Mouse (Mus musculus): ENCODE data around the gene Zfp354c. TPM values are rescaled to one million over a fixed set of nuclear protein-coding genes. Genes with fewer than 3 reads are reported as not detected.
A peak's percentile ranks its signal among the peaks of the same experiment; 100 is the strongest.

Zfp354c gene
- total RNA-seq (2021), result 10 to 100 TPM; 63.3 to 63.8 TPM

DNA sequence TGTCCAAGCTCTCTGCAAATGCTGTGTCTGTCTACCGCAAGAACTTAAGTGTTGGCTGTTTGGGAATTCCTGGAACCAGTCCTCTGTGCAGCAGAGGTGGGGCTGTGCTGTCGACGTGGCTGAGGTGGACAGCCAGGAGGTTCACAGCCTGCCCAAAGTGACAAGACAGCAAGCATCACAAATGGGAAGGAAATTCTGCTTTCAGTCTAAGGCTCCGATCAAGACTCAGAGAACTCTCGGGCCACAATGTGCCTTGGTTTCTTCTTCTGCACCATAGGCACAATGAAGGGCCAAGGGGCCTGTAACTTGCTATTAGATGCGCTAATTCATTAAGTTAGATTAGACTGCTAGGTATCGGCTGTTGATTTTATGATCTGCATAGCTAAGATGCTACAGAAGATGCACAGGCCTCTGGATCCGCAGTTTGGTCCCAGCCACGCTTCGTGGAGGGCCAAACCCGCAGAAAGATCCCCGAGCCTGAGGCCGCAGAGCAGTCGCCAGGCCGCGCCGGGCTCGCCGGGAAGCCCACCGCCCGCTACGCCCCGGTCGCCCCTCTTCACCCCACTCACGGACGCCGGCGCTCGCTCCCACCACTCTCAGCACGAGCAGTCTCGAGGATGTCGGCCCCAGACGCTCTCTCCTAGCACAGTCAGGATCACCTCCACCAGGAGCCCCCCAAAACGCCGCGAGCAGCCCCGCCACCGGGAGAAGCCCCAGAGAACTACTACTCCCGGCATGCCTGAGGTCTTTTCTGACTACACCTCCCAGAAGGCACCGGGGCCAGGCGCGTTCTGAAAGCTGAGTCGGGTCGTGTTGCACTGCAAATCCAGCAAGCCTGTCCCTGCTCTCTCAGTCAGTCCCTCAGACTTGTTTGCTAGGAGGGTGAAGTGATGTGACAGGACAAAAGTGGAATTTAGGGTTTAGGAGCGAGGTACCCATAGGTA lies at the start of gene Zfp354c:
Zfp354c (minus strand) TSS at position 715 of the 944 bp plus-strand sequence.
- DNase-seq (ENCODE audit: extremely low spot score in 1 of 2, low spot score in 2 of 2), result peak; percentile 90
- intact Hi-C loops (cut with DNase I), result no loop called here

DNA sequence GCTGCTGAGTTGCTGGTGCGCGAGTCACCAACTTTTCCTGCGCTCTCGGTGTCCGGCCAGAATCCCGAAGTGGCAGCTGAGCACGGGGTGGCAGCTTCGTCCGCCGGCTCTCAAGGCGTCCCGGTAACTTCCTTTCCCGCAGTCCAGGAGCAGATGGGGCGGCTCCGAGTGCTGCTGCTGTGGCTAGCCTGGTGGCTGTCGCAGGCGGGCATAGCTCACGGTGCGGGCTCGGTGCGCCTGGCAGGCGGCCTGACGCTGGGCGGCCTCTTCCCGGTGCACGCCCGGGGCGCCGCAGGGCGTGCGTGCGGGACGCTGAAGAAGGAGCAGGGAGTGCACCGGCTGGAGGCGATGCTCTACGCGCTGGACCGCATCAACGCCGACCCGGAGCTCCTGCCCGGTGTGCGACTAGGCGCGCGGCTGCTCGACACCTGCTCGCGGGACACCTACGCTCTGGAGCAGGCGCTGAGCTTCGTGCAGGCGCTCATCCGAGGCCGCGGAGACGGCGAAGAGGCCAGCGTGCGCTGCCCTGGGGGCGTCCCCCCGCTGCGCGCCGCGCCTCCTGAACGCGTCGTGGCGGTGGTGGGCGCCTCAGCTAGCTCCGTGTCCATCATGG lies 23.6 kb upstream of the Zfp354c start:
- DNase-seq (ENCODE audit: extremely low spot score in 1 of 2, low spot score in 2 of 2), result peak in 1 of 2 experiments; percentile 34
- intact Hi-C loops (cut with DNase I), result no loop called here

DNA sequence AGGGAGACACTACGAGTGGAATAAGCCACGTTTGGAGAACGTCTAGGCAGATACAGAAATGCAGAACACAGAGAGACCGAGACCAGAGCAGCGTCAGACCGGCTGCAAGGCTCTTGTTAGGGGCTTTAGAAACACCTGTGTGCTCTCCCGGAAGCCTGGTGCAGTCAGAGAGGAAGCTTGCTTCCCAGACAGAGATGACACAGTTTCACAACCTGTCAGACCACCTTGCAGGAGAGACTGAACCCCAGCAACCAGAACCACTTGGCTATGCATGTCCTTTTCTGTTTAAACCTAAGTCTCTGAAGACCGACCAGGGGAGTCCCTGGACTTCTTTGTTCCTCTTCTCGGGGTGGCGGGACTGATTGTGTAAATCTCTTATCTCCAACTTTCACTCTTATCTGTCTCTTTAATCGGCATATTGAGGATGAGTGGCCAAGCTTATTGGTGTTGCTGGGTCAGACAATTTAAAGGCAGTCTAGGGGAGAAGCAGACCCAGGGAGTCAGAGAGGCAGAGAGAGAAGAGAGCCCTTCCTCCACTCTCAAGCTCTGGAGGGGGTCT lies 22.7 kb upstream of the Zfp354c start, which contains the start of gene Grm6:
Grm6 (plus strand) TSS at position 509 of the 559 bp plus-strand sequence.
- intact Hi-C loops (cut with DNase I), result no loop called here
- no peak for DNase-seq (ENCODE audit: extremely low spot score in 1 of 2, low spot score in 2 of 2)

DNA sequence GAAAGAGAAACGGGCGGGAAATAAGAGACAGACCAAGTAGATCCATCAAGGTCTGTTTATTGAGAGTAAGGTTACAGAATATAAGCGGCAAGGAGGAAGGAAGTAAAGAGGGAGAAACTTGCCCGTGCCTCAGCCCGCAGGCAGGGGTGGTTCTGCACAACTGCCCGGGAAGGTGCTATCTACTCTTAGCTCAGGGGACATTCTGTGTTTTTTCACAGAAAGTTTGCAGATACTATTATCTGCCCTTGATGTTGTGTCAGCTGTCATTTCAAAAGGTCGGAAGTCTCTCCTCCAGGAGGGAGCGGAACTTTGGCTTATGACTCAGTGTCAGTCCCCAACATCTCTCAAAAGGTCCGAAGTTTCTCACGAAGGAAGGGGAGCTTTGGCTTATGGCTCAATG lies 21.8 kb upstream of the Zfp354c start:
- intact Hi-C loops (cut with DNase I), result no loop called here
- DNase-seq (ENCODE audit: extremely low spot score in 1 of 2, low spot score in 2 of 2), result no peak

DNA sequence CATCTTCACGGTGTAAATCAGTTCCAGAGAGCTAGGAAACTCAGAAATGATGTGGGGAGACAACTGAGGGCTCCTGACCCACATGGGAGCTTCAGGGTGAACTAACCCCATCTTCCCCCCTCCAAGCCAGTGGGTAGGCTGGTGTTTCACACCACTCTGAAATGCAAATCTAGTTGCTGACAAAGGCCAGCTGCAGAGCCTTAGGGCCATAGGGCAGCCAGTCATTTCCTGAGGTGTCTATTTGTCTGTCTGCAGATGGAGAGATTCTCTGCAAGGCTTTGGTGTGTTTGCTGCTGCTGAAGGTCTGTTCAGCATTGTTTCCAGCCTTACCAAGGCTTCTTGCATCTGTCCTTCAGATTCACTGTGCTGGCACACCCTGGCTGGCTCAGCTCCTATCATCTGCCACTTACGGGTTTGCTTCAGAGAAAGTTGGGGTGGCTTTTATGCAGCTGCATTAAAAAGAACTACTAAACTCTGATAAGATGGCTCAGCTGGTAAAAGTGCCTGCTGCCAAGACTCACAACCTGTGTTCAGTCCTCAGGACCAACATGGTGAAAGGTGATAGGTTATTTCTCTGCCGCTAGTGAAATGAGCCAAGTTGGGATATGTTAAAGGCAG lies 21.1 kb upstream of the Zfp354c start:
- intact Hi-C loops (cut with DNase I), result no loop called here
- no peak for DNase-seq (ENCODE audit: extremely low spot score in 1 of 2, low spot score in 2 of 2)

DNA sequence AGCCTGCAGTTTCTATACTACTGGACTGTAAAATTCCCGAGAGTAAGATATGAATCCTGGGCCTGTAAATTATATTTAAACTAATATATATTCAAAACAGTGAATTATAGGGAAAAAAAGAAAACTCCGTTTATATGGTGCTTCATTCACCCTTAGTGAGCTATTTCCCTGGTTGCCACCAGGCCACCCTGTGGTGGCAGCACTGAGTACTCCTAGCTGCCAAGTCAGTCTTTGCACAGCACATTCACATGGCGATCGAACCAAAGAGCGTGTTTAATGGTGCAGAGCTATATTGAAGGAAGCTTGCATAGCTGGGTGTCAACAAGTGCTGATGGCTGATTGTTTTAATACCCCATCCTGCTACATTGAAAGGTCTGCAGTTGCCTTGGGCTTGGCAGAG lies 19.5 kb upstream of the Zfp354c start:
- no peak for DNase-seq (ENCODE audit: extremely low spot score in 1 of 2, low spot score in 2 of 2)
- intact Hi-C loops (cut with DNase I), result no loop called here

DNA sequence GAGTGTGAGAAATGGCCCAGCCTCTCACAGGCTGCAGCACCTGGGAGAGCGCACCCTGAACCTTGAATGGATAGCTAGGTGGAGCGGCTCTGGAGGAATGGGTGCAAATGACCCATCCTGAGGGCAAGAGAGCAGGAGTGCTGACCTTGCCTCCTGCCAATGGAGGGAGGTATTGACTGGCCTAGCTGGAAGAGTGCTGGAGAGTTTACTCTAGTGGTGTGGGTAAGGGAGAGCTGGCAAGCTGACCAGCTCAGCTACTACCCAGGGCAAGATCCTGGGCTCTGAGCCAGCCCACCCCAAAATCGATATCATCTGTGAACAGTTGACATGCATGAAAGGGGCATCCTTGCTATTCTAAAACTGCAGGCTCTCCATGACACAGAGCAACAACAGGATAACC lies 18.4 kb upstream of the Zfp354c start:
- DNase-seq (ENCODE audit: extremely low spot score in 1 of 2, low spot score in 2 of 2), result no peak
- intact Hi-C loops (cut with DNase I), result no loop called here

DNA sequence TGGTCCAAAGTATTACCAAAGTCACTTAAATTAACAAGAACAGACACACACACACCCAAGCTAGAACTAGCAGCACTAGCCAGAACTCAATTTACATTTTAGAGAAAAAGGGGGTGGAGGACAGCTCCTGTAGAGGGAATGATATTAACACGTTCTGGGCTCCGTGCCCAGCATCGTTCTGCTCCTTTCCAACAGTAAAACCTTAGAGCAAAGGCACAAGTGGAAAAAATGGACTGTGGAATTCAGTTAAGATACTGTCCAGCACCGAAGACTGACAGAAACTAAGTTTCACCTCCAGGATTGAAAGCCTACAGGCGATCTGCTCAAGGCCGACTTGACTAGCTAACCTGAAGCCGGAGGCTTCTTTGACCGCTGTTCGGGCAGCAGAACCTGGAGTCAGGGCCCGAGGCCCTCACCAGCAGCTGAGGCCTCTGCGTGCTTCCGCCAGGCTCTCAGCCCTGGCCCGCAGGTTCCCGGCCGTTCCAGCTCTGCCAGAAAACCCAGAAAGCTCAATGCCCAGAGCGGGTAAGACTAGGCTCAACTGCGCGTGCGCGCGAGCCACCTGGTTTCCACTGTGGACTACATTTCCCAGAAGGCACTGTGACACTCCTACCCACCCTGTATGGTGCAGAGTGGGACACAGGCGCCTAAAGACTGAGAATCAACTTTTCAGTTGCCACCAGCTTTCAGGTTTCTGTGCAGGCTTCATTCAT lies 13.7 kb upstream of the Zfp354c start, which contains the start of gene Zfp879:
Zfp879 (minus strand) TSS at position 530 of the 713 bp plus-strand sequence.
- DNase-seq (ENCODE audit: extremely low spot score in 1 of 2, low spot score in 2 of 2), result peak; percentile 93 to 94
- intact Hi-C loops (cut with DNase I), result no loop called here

DNA sequence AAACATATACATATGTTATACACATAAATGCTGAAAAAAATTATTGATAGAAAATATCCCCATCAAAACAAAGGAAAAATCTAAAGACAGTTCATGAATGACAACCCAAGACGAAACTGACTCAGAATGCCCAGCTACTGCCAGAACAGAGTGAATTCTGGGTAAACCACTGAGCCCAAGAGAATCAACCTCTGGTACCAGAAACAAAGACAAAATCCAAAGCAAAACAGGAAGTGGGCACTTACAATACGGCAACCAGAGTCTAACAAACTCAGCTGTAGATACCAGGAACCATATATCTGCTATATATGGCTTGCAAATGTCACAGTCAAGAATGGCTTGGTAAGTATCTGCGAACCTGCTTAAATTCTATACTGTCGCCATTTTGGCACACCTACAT lies 8.2 kb upstream of the Zfp354c start:
- no peak for DNase-seq (ENCODE audit: extremely low spot score in 1 of 2, low spot score in 2 of 2)
- intact Hi-C loops (cut with DNase I), result no loop called here

DNA sequence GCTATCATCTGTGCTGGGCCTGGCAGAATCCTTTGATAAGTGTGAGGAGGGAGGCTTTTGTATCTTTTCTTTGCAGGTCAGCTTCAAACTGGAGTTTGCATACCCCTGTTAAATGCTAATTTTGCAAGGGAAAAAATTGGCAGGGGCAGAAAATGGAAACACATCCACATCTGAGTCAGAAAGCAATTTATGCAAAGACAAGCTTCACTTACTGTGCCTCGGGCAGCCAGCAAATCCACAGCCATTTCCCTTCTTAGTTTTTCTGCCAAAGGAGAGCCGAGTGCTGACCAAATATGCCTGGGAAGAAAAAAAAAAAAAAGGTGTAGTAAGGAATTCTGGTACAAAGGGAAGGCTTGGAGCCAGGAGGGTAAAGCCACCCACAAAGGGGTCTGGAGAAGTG lies 1.3 kb downstream of the Zfp354c start:
- no peak for DNase-seq (ENCODE audit: extremely low spot score in 1 of 2, low spot score in 2 of 2)

DNA sequence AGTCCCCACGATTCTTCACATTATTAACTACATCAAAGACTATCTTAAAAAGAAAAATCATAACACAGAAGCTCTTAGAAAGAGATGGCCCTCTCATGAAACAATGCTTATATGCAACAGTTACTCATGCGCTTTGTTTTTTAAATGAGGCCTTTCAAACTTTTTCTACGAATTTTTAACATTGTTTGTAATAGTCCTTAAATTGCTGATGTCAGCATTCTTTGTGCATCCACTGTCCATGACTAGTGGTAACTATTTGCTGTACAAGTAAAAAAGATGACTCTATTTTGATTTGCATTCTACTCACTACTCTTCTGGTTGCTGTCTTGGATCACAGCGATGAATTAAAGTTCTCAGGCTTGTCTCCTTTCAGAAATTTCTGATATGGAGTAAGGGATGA lies 13.3 kb downstream of the Zfp354c start:
- DNase-seq (ENCODE audit: extremely low spot score in 1 of 2, low spot score in 2 of 2), result no peak
- intact Hi-C loops (cut with DNase I), result no loop called here

More for the DNA sequence above, 1.3 kb downstream of the Zfp354c start:
- intact Hi-C loops (cut with DNase I), result no loop called here

DNA sequence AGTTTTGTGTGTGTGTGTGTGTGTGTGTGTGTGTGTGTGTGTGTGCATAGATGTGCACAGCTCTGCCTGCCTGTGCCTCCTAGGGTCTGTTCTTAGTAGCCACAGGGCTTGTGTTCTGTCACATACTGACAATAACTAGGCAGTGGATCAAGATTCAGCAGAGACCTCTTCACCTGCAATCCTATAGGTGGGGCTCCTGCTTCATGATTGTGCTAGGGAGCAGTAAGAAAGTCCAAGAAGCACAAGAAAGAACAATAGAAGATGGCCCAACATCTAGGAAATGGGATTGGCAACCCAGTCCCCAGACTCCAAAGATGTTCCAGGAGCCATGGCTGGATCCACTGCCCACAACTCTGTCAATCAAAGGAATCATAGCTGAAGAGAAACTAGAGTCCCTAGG lies 28.7 kb downstream of the Zfp354c start:
- DNase-seq (ENCODE audit: extremely low spot score in 1 of 2, low spot score in 2 of 2), result no peak
- intact Hi-C loops (cut with DNase I), result no loop called here

DNA sequence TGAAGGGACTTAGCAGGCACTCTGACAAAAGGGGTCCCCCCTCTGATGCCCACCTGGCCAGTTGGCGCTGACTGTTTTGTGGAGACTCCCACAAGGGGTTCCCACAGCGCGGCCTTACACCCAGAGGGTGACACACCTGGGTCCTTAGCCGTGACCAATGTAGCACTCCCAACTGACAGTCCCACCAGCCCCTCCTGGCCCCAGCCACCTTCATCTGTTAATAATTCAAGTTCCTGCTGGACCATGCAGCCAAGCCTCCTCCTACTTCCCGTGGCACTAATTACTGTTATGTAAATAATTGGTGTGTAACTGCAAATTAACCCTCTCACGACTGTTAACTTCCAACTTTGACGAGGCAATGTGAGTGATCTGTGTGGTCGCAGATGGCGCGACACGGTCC lies 29.9 kb downstream of the Zfp354c start:
- intact Hi-C loops (cut with DNase I), result no loop called here
- DNase-seq (ENCODE audit: extremely low spot score in 1 of 2, low spot score in 2 of 2), result no peak

DNA sequence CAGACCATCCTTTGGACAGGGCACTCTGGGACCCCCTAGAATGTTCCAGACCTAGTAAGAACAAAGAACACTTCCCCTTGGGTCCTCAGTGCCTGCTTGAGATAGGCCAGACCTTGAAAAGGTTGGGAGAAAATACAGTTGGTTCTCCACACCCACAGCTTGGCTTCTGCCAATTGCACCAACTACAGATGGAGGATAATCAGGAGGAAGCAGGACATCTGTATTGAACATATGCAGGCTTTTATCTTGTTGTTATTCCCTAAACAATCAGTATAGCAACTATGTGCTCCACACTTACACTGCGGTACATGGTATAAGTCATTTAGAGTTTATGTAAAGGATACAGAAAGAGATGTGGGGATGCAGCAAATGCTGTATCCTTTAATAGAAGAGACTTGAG lies 56.5 kb downstream of the Zfp354c start:
- DNase-seq (ENCODE audit: extremely low spot score in 1 of 2, low spot score in 2 of 2), result no peak
- intact Hi-C loops (cut with DNase I), result no loop called here

DNA sequence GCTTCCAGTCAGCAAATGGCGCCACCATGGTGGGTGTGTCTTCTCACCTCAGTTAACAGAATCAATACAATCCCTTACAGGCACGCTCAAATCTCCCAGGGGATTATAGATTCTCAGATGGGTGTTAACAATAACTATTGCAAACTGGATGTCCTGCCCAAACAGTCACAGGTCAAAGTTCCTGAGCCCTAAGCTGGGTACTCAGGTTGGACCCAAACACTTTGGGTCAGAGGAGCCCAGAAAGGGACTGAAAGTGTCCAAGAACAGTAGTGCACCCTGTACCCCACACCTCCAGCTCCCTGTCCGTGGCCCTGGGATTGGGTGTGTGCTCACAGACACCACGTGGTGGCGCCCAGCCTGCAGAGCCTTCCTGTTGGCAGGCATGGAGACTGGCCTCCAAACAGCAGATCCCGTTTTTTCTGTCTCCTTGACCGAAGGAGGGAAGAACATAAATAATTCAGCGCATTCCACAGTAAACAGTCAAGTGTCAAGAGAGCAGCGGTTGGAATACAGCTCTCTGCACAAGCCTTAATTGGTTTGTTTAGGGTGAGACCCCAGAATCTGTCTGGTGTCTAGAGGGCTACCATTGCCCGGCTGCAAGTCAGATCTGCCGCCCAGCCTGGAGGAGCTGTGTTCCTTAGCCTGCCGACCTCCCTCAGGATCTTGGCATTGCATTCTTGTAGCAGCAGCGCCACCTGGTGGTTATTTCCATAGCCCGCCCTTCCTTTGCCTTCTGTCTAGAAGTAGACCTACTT lies 58.4 kb downstream of the Zfp354c start:
- peak; percentile 85 to 89 for DNase-seq (ENCODE audit: extremely low spot score in 1 of 2, low spot score in 2 of 2)
- intact Hi-C loops (cut with DNase I), result loop anchor here (1.0 to 5.0 kb wide), 2 partner anchors 167 to 326 kb away; partner anchors contain the start of gene Adamts2

DNA sequence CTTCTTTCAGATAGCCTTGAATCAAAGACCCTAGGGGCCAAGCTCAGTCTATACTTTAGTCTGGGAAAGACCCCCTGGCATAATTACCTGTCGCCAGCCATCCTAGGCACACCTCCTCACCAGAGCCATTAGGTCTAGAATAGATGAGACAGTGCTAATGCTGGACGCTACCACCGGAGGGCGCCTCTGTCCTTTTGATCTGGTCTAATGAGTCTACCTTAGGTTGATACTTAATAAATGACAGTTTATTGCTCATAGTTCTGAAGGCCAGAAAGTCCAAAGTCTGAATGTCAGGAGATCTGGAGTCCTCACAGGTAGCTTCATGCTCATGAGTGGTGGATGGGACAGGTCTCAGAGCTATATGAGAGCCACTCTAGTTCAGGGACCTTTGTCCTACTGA lies 60.5 kb downstream of the Zfp354c start:
- intact Hi-C loops (cut with DNase I), result loop anchor here (5.0 kb wide), 1 partner anchor 165 kb away; the partner anchor contains the start of gene Adamts2
- peak in 1 of 2 experiments; percentile 45 for DNase-seq (ENCODE audit: extremely low spot score in 1 of 2, low spot score in 2 of 2)

DNA sequence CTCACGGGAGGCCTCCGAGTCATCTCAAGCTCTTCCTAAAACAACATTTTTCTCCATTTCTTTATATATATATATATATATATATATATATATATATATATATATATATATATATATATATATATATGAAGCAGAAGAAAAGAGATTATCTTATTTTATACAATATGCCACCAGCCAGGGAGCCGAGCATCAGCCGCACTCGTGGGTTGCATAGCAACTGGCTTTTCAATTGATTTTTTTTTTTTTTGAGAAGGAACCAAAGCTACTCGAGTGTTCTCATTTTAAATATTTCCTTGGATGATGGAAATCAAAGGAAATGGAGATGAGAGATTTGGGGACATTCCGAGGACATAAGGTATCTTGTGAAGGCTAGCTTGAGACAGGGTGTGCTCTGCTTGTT lies 61.1 kb downstream of the Zfp354c start:
- DNase-seq (ENCODE audit: extremely low spot score in 1 of 2, low spot score in 2 of 2), result no peak
- intact Hi-C loops (cut with DNase I), result loop anchor here (5.0 kb wide), 1 partner anchor 164 kb away; the partner anchor contains the start of gene Adamts2
